Mouse (Mus musculus): Measurements from ENCODE around the gene Dnajc1. TPM values are rescaled to one million over a fixed set of nuclear protein-coding genes. Genes with fewer than 3 reads are reported as not detected.

The Dnajc1 gene
- polyA plus RNA-seq, 1 experiment from 2014 or later = 21.3 TPM

DNA sequence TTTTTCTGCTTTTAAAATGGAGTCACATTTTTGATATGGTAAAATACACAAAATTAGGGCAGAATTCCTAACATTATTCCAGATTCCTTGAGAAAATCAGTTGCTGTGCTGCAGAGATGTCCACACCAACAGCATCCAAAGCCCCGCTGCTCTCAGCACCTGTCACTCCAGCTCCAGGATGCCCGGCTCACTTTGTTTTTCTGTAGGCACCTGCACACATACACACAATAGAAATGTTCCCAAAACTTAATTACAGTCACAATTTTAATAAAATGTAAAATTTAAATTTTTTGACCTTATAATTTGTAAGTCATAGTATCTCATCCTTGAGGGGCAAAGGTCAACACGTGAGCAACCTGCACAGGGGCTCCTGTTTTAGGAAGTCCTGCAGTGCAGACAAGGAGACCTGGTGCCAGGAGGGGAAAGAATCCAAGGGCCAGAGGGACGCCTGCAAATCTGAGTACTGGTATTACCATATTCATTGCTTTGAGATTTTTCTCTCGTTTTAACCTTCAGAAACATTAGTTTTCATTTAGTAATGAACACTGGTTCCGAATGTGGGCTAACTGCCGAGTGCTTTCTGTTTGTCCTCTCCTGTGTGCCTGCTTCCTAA is 183.3 kb downstream of the Dnajc1 start:
- Histone ChIP-seq H3K9me3 (ENCODE audit: control insufficient read depth, low read length) (no peaks in the 10 kb centered on the region), H3K27me3 (ENCODE audit: control insufficient read depth, insufficient read depth, low read length) (no peaks in the 10 kb centered on the region), H3K27ac (replicated peaks in 1 of 2; ENCODE audit: control insufficient read depth in 1 of 2, insufficient read depth in 1 of 2, low read depth in 2 of 2, low read length in 2 of 2) (no peak overlapping the region), H3K4me2 (ENCODE audit: low read length) (no peak overlapping the region), H3K4me3 (ENCODE audit: control insufficient read depth in 1 of 2, insufficient read depth in 1 of 2, low read depth in 1 of 2, low read length in 2 of 2) (no peak overlapping the region), H3K36me3 (ENCODE audit: control insufficient read depth, insufficient read depth, low read length) (peaks cover 93% of the 10 kb centered on the region), H3K9ac (ENCODE audit: low read length) (no peak overlapping the region), H3K4me1 (ENCODE audit: control insufficient read depth in 2 of 2, insufficient read depth in 2 of 2, low read length in 2 of 2) (peaks cover 0 to 6% of the 10 kb centered on the region in 2 experiments; a peak in 2 of 4 replicates)
- WGBS = 92% methylated on average over 7 of the region's 7 CpGs
- no peak for ATAC-seq (ENCODE audit: insufficient number of reproducible peaks, insufficient read depth, low FRiP score, low read depth)

DNA sequence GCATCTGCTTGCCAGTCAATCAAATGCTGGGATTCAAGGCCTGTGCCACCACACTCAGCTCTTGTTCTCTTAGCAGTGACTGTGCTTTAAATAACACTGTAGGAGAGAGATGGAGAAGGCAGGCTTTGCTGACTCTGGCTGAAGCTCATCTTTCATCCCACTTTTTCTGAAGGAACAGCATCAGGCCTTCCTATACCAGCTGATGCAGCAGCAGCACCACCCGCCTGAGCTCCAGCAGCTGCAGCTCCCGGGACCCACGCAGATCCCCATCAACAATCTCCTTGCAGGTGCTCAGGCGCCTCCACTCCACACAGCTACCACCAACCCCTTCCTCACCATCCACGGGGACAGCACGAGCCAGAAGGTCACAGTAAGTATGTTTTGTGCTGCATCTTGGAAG is 184.1 kb downstream of the Dnajc1 start:
- no peak for ATAC-seq (ENCODE audit: insufficient number of reproducible peaks, insufficient read depth, low FRiP score, low read depth)
- Histone ChIP-seq H3K4me2 (ENCODE audit: low read length) (no peak overlapping the region), H3K9me3 (ENCODE audit: control insufficient read depth, low read length) (no peaks in the 10 kb centered on the region), H3K36me3 (ENCODE audit: control insufficient read depth, insufficient read depth, low read length) (peaks cover 93% of the 10 kb centered on the region), H3K9ac (ENCODE audit: low read length) (no peak overlapping the region), H3K27ac (replicated peaks in 1 of 2; ENCODE audit: control insufficient read depth in 1 of 2, insufficient read depth in 1 of 2, low read depth in 2 of 2, low read length in 2 of 2) (no peak overlapping the region), H3K4me3 (ENCODE audit: control insufficient read depth in 1 of 2, insufficient read depth in 1 of 2, low read depth in 1 of 2, low read length in 2 of 2) (no peak overlapping the region), H3K4me1 (ENCODE audit: control insufficient read depth in 2 of 2, insufficient read depth in 2 of 2, low read length in 2 of 2) (no peaks in the 10 kb centered on the region), H3K27me3 (ENCODE audit: control insufficient read depth, insufficient read depth, low read length) (no peaks in the 10 kb centered on the region)
- WGBS = 84% methylated on average over 6 of the region's 6 CpGs

DNA sequence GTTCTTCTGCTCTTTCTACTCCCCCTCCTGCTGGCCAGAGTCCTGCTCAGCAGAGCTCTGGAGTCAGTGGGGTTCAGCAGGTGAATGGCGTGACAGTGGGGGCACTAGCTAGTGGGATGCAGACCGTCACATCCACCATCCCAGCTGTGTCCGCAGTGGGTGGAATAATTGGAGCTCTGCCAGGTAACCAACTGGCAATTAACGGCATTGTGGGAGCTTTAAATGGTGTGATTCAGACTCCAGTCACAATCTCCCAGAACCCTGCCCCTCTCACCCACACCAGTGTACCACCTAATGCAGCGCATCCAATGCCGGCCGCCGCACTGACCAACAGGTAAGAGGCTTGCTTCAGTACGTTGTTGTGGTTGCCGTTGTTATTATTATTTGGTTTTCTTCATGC is 185.8 kb downstream of the Dnajc1 start:
- Histone ChIP-seq H3K4me2 (ENCODE audit: low read length) (no peak overlapping the region), H3K9me3 (ENCODE audit: control insufficient read depth, low read length) (no peaks in the 10 kb centered on the region), H3K27me3 (ENCODE audit: control insufficient read depth, insufficient read depth, low read length) (no peaks in the 10 kb centered on the region), H3K9ac (ENCODE audit: low read length) (no peak overlapping the region), H3K36me3 (ENCODE audit: control insufficient read depth, insufficient read depth, low read length) (peaks cover 92% of the 10 kb centered on the region), H3K27ac (replicated peaks in 1 of 2; ENCODE audit: control insufficient read depth in 1 of 2, insufficient read depth in 1 of 2, low read depth in 2 of 2, low read length in 2 of 2) (no peak overlapping the region), H3K4me1 (ENCODE audit: control insufficient read depth in 2 of 2, insufficient read depth in 2 of 2, low read length in 2 of 2) (no peaks in the 10 kb centered on the region), H3K4me3 (ENCODE audit: control insufficient read depth in 1 of 2, insufficient read depth in 1 of 2, low read depth in 1 of 2, low read length in 2 of 2) (no peak overlapping the region)
- 86% methylated on average over 10 of the region's 10 CpGs for WGBS
- no peak for ATAC-seq (ENCODE audit: insufficient number of reproducible peaks, insufficient read depth, low FRiP score, low read depth)

DNA sequence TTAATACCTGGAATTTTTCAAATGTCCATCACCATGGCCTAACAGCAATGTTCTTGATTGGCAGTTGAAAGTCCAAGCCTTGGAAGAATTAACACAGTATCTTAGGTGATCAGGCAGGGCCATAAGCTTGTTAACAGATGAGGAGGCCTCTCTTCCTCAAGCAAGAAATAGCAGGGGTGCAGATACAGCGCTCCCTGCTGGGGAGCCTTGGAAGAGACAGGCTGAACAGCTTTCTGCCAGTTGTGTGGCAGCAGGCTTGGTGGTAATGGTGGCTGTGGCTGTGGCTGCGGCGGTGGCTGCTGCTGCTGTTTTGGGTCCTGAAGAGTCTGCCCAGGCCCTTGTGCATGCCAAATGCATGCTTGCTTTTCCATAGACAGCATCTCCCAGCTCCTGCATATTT is 187.5 kb downstream of the Dnajc1 start:
- no peaks in the 10 kb centered on the region for H3K4me1 ChIP-seq (ENCODE audit: control insufficient read depth in 2 of 2, insufficient read depth in 2 of 2, low read length in 2 of 2)
- H3K27ac ChIP-seq (replicated peaks in 1 of 2; ENCODE audit: control insufficient read depth in 1 of 2, insufficient read depth in 1 of 2, low read depth in 2 of 2, low read length in 2 of 2) = no peak overlapping the region
- peaks cover 89% of the 10 kb centered on the region for H3K36me3 ChIP-seq (ENCODE audit: control insufficient read depth, insufficient read depth, low read length)
- H3K27me3 ChIP-seq (ENCODE audit: control insufficient read depth, insufficient read depth, low read length) = no peaks in the 10 kb centered on the region
- H3K4me3 ChIP-seq (ENCODE audit: control insufficient read depth in 1 of 2, insufficient read depth in 1 of 2, low read depth in 1 of 2, low read length in 2 of 2) = no peak overlapping the region
- no peaks in the 10 kb centered on the region for H3K9me3 ChIP-seq (ENCODE audit: control insufficient read depth, low read length)
- no peak overlapping the region for H3K4me2 ChIP-seq (ENCODE audit: low read length)
- no peak overlapping the region for H3K9ac ChIP-seq (ENCODE audit: low read length)
- 79% methylated on average over 3 of the region's 3 CpGs for whole genome bisulfite sequencing
- ATAC-seq (ENCODE audit: insufficient number of reproducible peaks, insufficient read depth, low FRiP score, low read depth) = no peak

DNA sequence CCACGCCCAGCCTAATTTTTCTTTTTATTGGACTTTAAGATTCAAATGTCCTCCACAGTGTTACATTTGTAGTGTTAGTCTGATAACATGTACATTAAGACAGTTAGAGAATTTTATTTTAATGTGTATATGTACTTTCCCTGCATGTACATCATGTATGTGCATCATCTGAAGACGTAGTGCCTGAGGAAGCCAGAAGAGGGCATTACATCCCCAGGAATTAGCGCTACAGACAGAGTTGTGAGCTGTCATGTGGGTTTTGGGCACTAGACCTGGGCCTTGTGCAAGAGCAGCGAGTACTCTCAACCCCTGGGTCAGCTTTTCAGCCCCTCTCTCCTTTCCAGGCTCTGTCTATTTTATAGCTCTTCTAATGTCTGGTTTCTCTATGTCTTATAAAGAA is 189.7 kb downstream of the Dnajc1 start:
- Histone ChIP-seq H3K9ac (ENCODE audit: low read length) (no peak overlapping the region), H3K36me3 (ENCODE audit: control insufficient read depth, insufficient read depth, low read length) (peaks cover 85% of the 10 kb centered on the region), H3K4me1 (ENCODE audit: control insufficient read depth in 2 of 2, insufficient read depth in 2 of 2, low read length in 2 of 2) (no peaks in the 10 kb centered on the region), H3K27me3 (ENCODE audit: control insufficient read depth, insufficient read depth, low read length) (no peaks in the 10 kb centered on the region), H3K27ac (replicated peaks in 1 of 2; ENCODE audit: control insufficient read depth in 1 of 2, insufficient read depth in 1 of 2, low read depth in 2 of 2, low read length in 2 of 2) (no peak overlapping the region), H3K4me3 (ENCODE audit: control insufficient read depth in 1 of 2, insufficient read depth in 1 of 2, low read depth in 1 of 2, low read length in 2 of 2) (no peak overlapping the region), H3K9me3 (ENCODE audit: control insufficient read depth, low read length) (no peaks in the 10 kb centered on the region), H3K4me2 (ENCODE audit: low read length) (no peak overlapping the region)
- ATAC-seq (ENCODE audit: insufficient number of reproducible peaks, insufficient read depth, low FRiP score, low read depth) = no peak
- WGBS = 93% methylated on average over 4 of the region's 4 CpGs

DNA sequence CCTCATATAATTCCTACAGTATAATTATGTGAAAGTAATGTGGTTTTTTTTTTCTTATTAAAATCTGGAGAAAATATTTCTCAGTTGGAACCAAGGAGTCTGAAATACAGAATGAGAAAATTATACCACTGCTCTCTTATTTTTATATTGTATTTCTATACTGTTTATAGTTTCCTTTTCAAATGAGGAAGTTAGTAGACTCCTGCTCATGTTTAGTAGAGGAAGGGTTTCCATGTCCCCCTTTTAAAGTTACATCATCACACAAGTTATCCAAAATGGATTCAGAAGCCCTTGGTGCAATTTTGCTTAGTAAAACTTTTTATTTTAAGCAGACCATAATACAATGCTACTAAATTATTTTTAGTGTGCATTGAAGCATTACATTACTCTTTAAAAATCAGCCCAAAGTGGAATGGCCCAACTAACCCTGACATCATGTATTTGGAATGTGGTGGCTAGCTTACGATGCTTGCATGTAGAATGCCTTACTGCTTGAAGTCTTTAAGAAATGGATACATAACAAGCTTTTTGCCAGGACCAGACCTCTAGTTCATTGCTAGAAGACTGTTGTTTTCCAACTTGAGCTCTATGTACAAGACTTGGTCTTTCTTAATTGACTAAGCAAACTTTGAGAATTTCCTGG is 190.7 kb downstream of the Dnajc1 start:
- no peak overlapping the region for H3K9ac ChIP-seq (ENCODE audit: low read length)
- no peak overlapping the region for H3K4me2 ChIP-seq (ENCODE audit: low read length)
- no peak overlapping the region for H3K27ac ChIP-seq (replicated peaks in 1 of 2; ENCODE audit: control insufficient read depth in 1 of 2, insufficient read depth in 1 of 2, low read depth in 2 of 2, low read length in 2 of 2)
- no peaks in the 10 kb centered on the region for H3K4me1 ChIP-seq (ENCODE audit: control insufficient read depth in 2 of 2, insufficient read depth in 2 of 2, low read length in 2 of 2)
- H3K36me3 ChIP-seq (ENCODE audit: control insufficient read depth, insufficient read depth, low read length) = peaks cover 85% of the 10 kb centered on the region
- WGBS = 23% methylated on average over 1 of the region's 1 CpGs
- no peaks in the 10 kb centered on the region for H3K27me3 ChIP-seq (ENCODE audit: control insufficient read depth, insufficient read depth, low read length)
- no peak overlapping the region for H3K4me3 ChIP-seq (ENCODE audit: control insufficient read depth in 1 of 2, insufficient read depth in 1 of 2, low read depth in 1 of 2, low read length in 2 of 2)
- ATAC-seq (ENCODE audit: insufficient number of reproducible peaks, insufficient read depth, low FRiP score, low read depth) = no peak
- H3K9me3 ChIP-seq (ENCODE audit: control insufficient read depth, low read length) = no peaks in the 10 kb centered on the region

DNA sequence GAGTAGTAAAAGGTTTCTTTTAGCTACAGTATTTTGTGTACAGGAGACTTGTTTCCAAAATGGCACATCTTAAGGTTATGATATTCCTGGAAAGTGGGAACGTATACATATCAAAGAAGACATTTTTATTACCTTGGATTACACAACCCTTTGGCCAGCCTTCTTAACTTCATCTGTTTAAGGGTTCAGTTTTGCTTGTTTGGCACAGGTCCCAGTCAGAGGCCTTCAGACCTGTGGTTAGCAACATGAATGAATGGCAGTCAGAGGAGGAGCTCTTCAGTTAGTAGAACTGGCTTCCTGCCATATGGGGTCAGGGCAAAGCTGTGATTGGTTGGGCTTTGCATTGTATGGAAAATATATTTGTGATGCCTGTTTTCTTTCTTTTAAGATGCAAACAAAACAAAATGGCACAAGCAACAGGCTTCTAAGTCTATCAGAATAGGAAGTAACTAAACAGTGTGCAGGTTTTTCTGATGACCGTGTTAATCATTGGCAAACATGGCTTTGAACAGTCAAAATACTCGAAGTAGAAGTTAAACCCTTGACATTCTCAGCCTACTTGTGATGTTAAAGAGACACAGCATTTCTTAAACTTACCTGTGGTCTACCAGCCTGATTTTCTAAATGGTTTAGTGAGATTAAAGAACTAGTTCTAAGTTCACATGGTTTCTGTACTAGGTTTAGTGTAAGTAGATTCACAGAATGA is 196.8 kb downstream of the Dnajc1 start:
- H3K4me2 ChIP-seq (ENCODE audit: low read length) = no peak overlapping the region
- WGBS = 63% methylated on average over 3 of the region's 3 CpGs
- no peak overlapping the region for H3K27ac ChIP-seq (replicated peaks in 1 of 2; ENCODE audit: control insufficient read depth in 1 of 2, insufficient read depth in 1 of 2, low read depth in 2 of 2, low read length in 2 of 2)
- ATAC-seq (ENCODE audit: insufficient number of reproducible peaks, insufficient read depth, low FRiP score, low read depth) = no peak
- H3K9ac ChIP-seq (ENCODE audit: low read length) = no peak overlapping the region
- H3K27me3 ChIP-seq (ENCODE audit: control insufficient read depth, insufficient read depth, low read length) = no peaks in the 10 kb centered on the region
- H3K9me3 ChIP-seq (ENCODE audit: control insufficient read depth, low read length) = no peaks in the 10 kb centered on the region
- H3K4me3 ChIP-seq (ENCODE audit: control insufficient read depth in 1 of 2, insufficient read depth in 1 of 2, low read depth in 1 of 2, low read length in 2 of 2) = no peak overlapping the region
- H3K4me1 ChIP-seq (ENCODE audit: control insufficient read depth in 2 of 2, insufficient read depth in 2 of 2, low read length in 2 of 2) = 0 out of 4 replicates have a peak, but pooled peaks cover 0 to 4% of the 10 kb centered on the region in 2 experiments
- peaks cover 54% of the 10 kb centered on the region for H3K36me3 ChIP-seq (ENCODE audit: control insufficient read depth, insufficient read depth, low read length)
